In genomic region chr12:53253461-53254159, GRCm38 (mm10) we compare ENCODE assay signal across 7 mouse cellular contexts. TPM values are rescaled to one million over a fixed set of nuclear protein-coding genes. Genes with fewer than 3 reads are reported as not detected.
DNase-seq lines count a peak whose midpoint lies in the region; ATAC-seq lines count a peak whose summit lies in the region.

No protein-coding gene starts in this region.

- DNase-seq in right cerebral cortex, adult 2 months (ENCODE audit: low spot score in 2 of 2): peak; percentile 31 to 41
- no peak for DNase-seq in right cerebral cortex, adult 18-20 months
- DNase-seq in embryo, embryonic 11 days: peak; percentile 88
- DNase-seq in heart, postnatal 14 days: peak; percentile 37 to 42
- DNase-seq in left cerebral cortex, postnatal 25 days (ENCODE audit: low spot score in 2 of 2): peak; percentile 26 to 38
- peak; percentile 78 for DNase-seq in neural tube, embryonic 10.5 days (ENCODE audit: extremely low spot score, low spot score)

- no peak for ATAC-seq in granulocyte monocyte progenitor cell, adult 5-6 weeks (replicated peaks; ENCODE audit: poor library complexity, severe bottlenecking)

- intact Hi-C loops in heart, postnatal 14 days (cut with DNase I): loop anchor here (10.0 kb wide), 2 partner anchors 209 to 811 kb away; no protein-coding TSS in a partner anchor
- intact Hi-C loops in left cerebral cortex, postnatal 25 days (cut with DNase I): loop anchor here (2.0 to 10.0 kb wide), 3 partner anchors 45 to 804 kb away; no protein-coding TSS in a partner anchor

RNA-seq across cellular contexts. Expression of gene Npas3, which starts 5.1 kb away (rescaled TPM):
- 1 to 10 TPM in 1 of 2 experiments, under 1 TPM in 1; 0.90 to 1.1 TPM for total RNA-seq in heart, postnatal 14 days (2021)
- total RNA-seq in left cerebral cortex, postnatal 25 days (2021): 10 to 100 TPM; 19.0 to 25.4 TPM
- total RNA-seq in granulocyte monocyte progenitor cell, adult 5-6 weeks (2014; fragmentation: Nextera tagmentation): not detected in 2 replicates
- 0.04 and 14.0 TPM in 2 replicates for total RNA-seq in granulocyte monocyte progenitor cell, adult 5-6 weeks (2017)
